Mouse (Mus musculus) neural tube, embryonic 11.5 days (tissue): Measurements from ENCODE around the gene Rbfox3. TPM values are rescaled to one million over a fixed set of nuclear protein-coding genes. Genes with fewer than 3 reads are reported as not detected.

Source experiments
- ATAC-seq: fragments of 200-750 bp; cut with Nextera tagmentation; 2 replicates; pipeline ENCODE4 v1.8.0; 2017; ENCODE audit warnings: moderate number of reproducible peaks, mild to moderate bottlenecking, moderate TSS enrichment, moderate library complexity; ENCODE audit not compliant: insufficient read depth, low FRiP score, low TSS enrichment
- DNase-seq: peaks from one replicate; pipeline ENCODE4 v3.0.0-alpha.2; 2015; ENCODE audit warnings: low spot score
- H3K27ac ChIP-seq: fragments of 300-500 bp; sonication (generic); 2 replicates; pipeline ENCODE4 v1.5.1; 2014; ENCODE audit warnings: low read depth, mild to moderate bottlenecking, low read length
- H3K27me3 ChIP-seq: fragments of 300-500 bp; sonication (generic); 2 replicates; pipeline ENCODE4 v1.6.1; 2014; ENCODE audit warnings: mild to moderate bottlenecking, low read length, mixed read lengths; ENCODE audit not compliant: control insufficient read depth, insufficient read depth
- H3K36me3 ChIP-seq: fragments of 300-500 bp; sonication (generic); 2 replicates; pipeline ENCODE4 v1.6.1; 2014; ENCODE audit warnings: mild to moderate bottlenecking, low read length, moderate library complexity, mixed read lengths; ENCODE audit not compliant: control insufficient read depth, insufficient read depth
- H3K4me1 ChIP-seq: fragments of 300-500 bp; sonication (generic); 2 replicates; pipeline ENCODE4 v1.6.1; 2014; ENCODE audit warnings: low read length, mixed read lengths; ENCODE audit not compliant: control insufficient read depth, insufficient read depth
- H3K4me2 ChIP-seq: fragments of 300-500 bp; sonication (generic); 2 replicates; pipeline ENCODE4 v1.6.1; 2014; ENCODE audit warnings: low read depth, mild to moderate bottlenecking, moderate library complexity
- H3K4me3 ChIP-seq: fragments of 300-500 bp; sonication (generic); 2 replicates; pipeline ENCODE4 v1.5.1; 2014; ENCODE audit warnings: low read depth, low read length
- H3K9ac ChIP-seq: fragments of 300-500 bp; sonication (generic); 2 replicates; pipeline ENCODE4 v1.6.1; 2014; ENCODE audit warnings: mild to moderate bottlenecking, low read length
- H3K9me3 ChIP-seq: fragments of 300-500 bp; sonication (generic); 2 replicates; pipeline ENCODE4 v1.6.1; 2016; ENCODE audit warnings: low read length; ENCODE audit not compliant: control insufficient read depth
- WGBS: fragments of 180-500 bp; shearing (Covaris S2); extraction: QIAGEN DNeasy Blood & Tissue Kit; methylation state at CpG from one replicate; pipeline ENCODE4 v1.1.7; 2014; 5-methylcytosine and 5-hydroxymethylcytosine counted together
- polyA plus RNA-seq: library from polyadenylated mRNA; unstranded; fragments of >200 nt; fragmentation: Nextera tagmentation; extraction: Ambion mirVana; gene quantifications from 2 replicates; pipeline ENCODE4 v1.2.1, GENCODE M21; 2014

Gene Rbfox3
- polyA plus RNA-seq, 1 experiment from 2014 or later, result 16.2 TPM

- peak; percentile 22 for DNase-seq
- no peak overlapping the region for H3K4me3 ChIP-seq
- no peaks in the 10 kb centered on the region for H3K9me3 ChIP-seq
- 2% methylated on average over 8 of the region's 9 CpGs for WGBS
- H3K4me2 ChIP-seq, result no peak overlapping the region
- peak; percentile 38; the same call in 1 of the 2 replicates for ATAC-seq
- H3K27ac ChIP-seq, result peak overlapping the region; percentile 72
- H3K9ac ChIP-seq, result no peak overlapping the region
- peaks cover 2% of the 10 kb centered on the region; the same call in 1 of the 2 replicates for H3K4me1 ChIP-seq
- no peaks in the 10 kb centered on the region for H3K27me3 ChIP-seq
- no peaks in the 10 kb centered on the region for H3K36me3 ChIP-seq
Observed at GRCm38 (mm10) chr11:118600168-118600567, 311.2 kb downstream of the Rbfox3 start.

- Histone ChIP-seq H3K9me3 (no peaks in the 10 kb centered on the region), H3K36me3 (no peaks in the 10 kb centered on the region), H3K4me1 (peaks cover 2% of the 10 kb centered on the region; the same call in 1 of the 2 replicates), H3K4me3 (no peak overlapping the region), H3K27ac (no peak overlapping the region), H3K4me2 (no peak overlapping the region), H3K27me3 (no peaks in the 10 kb centered on the region), H3K9ac (no peak overlapping the region)
- DNase-seq (no peak), ATAC-seq (no peak)
- 76% methylated on average over 5 of the region's 5 CpGs for WGBS
Observed at GRCm38 (mm10) chr11:118598726-118599125, 312.7 kb downstream of the Rbfox3 start.

- no peak overlapping the region for H3K27ac ChIP-seq
- no peak overlapping the region for H3K4me2 ChIP-seq
- H3K36me3 ChIP-seq, result no peaks in the 10 kb centered on the region
- ATAC-seq (no peak), DNase-seq (peak; percentile 86)
- no peaks in the 10 kb centered on the region for H3K4me1 ChIP-seq
- no peak overlapping the region for H3K9ac ChIP-seq
- H3K27me3 ChIP-seq, result no peaks in the 10 kb centered on the region
- no peaks in the 10 kb centered on the region for H3K9me3 ChIP-seq
- no peak overlapping the region for H3K4me3 ChIP-seq
- 6% methylated on average over 15 of the region's 15 CpGs for WGBS
Observed at GRCm38 (mm10) chr11:118584826-118585225, 326.6 kb downstream of the Rbfox3 start.

GRCm38 (mm10) chr11:118583989-118584388 lies 327.4 kb downstream of the Rbfox3 start:
- H3K27ac ChIP-seq, result no peak overlapping the region
- H3K4me1 ChIP-seq, result no peaks in the 10 kb centered on the region
- WGBS, result 100% methylated on average over 1 of the region's 1 CpGs
- no peak overlapping the region for H3K4me2 ChIP-seq
- no peak overlapping the region for H3K9ac ChIP-seq
- DNase-seq (no peak), ATAC-seq (no peak)
- H3K9me3 ChIP-seq, result no peaks in the 10 kb centered on the region
- no peaks in the 10 kb centered on the region for H3K27me3 ChIP-seq
- H3K4me3 ChIP-seq, result no peak overlapping the region
- no peaks in the 10 kb centered on the region for H3K36me3 ChIP-seq

GRCm38 (mm10) chr11:118583573-118583972 lies 327.8 kb downstream of the Rbfox3 start:
- Histone ChIP-seq H3K4me2 (no peak overlapping the region), H3K9ac (no peak overlapping the region), H3K9me3 (no peaks in the 10 kb centered on the region), H3K4me3 (no peak overlapping the region), H3K27ac (no peak overlapping the region), H3K36me3 (no peaks in the 10 kb centered on the region), H3K4me1 (no peaks in the 10 kb centered on the region), H3K27me3 (no peaks in the 10 kb centered on the region)
- WGBS, result 81% methylated on average over 8 of the region's 8 CpGs
- ATAC-seq (no peak), DNase-seq (no peak)

- Histone ChIP-seq H3K9ac (no peak overlapping the region), H3K27me3 (no peaks in the 10 kb centered on the region), H3K9me3 (no peaks in the 10 kb centered on the region), H3K4me2 (no peak overlapping the region), H3K27ac (no peak overlapping the region), H3K4me3 (no peak overlapping the region), H3K4me1 (no peaks in the 10 kb centered on the region), H3K36me3 (no peaks in the 10 kb centered on the region)
- no peak for ATAC-seq
- WGBS, result 53% methylated on average over 4 of the region's 4 CpGs
- DNase-seq, result no peak
Observed at GRCm38 (mm10) chr11:118581019-118581418, 330.4 kb downstream of the Rbfox3 start.

GRCm38 (mm10) chr11:118579622-118580021 lies 331.8 kb downstream of the Rbfox3 start:
- Histone ChIP-seq H3K36me3 (no peaks in the 10 kb centered on the region), H3K27me3 (no peaks in the 10 kb centered on the region), H3K4me2 (no peak overlapping the region), H3K9me3 (no peaks in the 10 kb centered on the region), H3K4me3 (no peak overlapping the region), H3K9ac (no peak overlapping the region), H3K4me1 (no peaks in the 10 kb centered on the region), H3K27ac (no peak overlapping the region)
- 85% methylated on average over 8 of the region's 8 CpGs for WGBS
- DNase-seq (no peak), ATAC-seq (no peak)

GRCm38 (mm10) chr11:118577271-118577670 lies 334.1 kb downstream of the Rbfox3 start:
- Histone ChIP-seq H3K4me2 (no peak overlapping the region), H3K4me3 (no peak overlapping the region), H3K9ac (no peak overlapping the region), H3K4me1 (no peaks in the 10 kb centered on the region), H3K27me3 (peaks cover 5% of the 10 kb centered on the region), H3K27ac (no peak overlapping the region), H3K36me3 (no peaks in the 10 kb centered on the region), H3K9me3 (no peaks in the 10 kb centered on the region)
- WGBS, result 71% methylated on average over 15 of the region's 15 CpGs
- DNase-seq, result no peak
- no peak for ATAC-seq

- H3K9ac ChIP-seq, result no peak overlapping the region
- DNase-seq (no peak), ATAC-seq (no peak)
- no peaks in the 10 kb centered on the region for H3K9me3 ChIP-seq
- H3K27me3 ChIP-seq, result peaks cover 10% of the 10 kb centered on the region
- no peaks in the 10 kb centered on the region for H3K36me3 ChIP-seq
- H3K4me2 ChIP-seq, result no peak overlapping the region
- H3K27ac ChIP-seq, result no peak overlapping the region
- no peaks in the 10 kb centered on the region for H3K4me1 ChIP-seq
- 67% methylated on average over 8 of the region's 8 CpGs for WGBS
- no peak overlapping the region for H3K4me3 ChIP-seq
Observed at GRCm38 (mm10) chr11:118576611-118577010, 334.8 kb downstream of the Rbfox3 start.
